Mouse (Mus musculus) stomach, postnatal 0 days (tissue): Measurements from ENCODE around the gene Trim43b. TPM values are rescaled to one million over a fixed set of nuclear protein-coding genes. Genes with fewer than 3 reads are reported as not detected.
"Not testable (repeated sequence)": the region's sequence is repeated elsewhere in the genome, so short reads cannot be mapped to it uniquely, and the experiment has no call there.

ENCODE experiments used
- ATAC-seq: fragments of 200-750 bp; cut with Nextera tagmentation; 2 replicates; pipeline ENCODE4 v1.8.0; 2017; ENCODE audit not compliant: low FRiP score, low TSS enrichment
- DNase-seq: peaks from one replicate; pipeline ENCODE4 v3.0.0-alpha.2; 2016; ENCODE audit warnings: low spot score
- H3K27ac ChIP-seq: fragments of 300-500 bp; sonication (generic); replicated peaks from 2 replicates; pipeline ENCODE4 v1.5.1; 2014; ENCODE audit warnings: mild to moderate bottlenecking, control low read depth
- H3K27me3 ChIP-seq: fragments of 300-500 bp; sonication (generic); 2 replicates; pipeline ENCODE4 v1.6.1; 2014; ENCODE audit warnings: low read length; ENCODE audit not compliant: control insufficient read depth, insufficient read depth
- H3K36me3 ChIP-seq: fragments of 300-500 bp; sonication (generic); 2 replicates; pipeline ENCODE4 v1.6.1; 2014; ENCODE audit warnings: low read length, mixed read lengths; ENCODE audit not compliant: control insufficient read depth, insufficient read depth
- H3K4me1 ChIP-seq: fragments of 300-500 bp; sonication (generic); replicated peaks from 2 replicates; pipeline ENCODE4 v1.6.1; 2014; ENCODE audit warnings: antibody characterized with exemption; ENCODE audit not compliant: control insufficient read depth, insufficient read depth
- H3K4me2 ChIP-seq: fragments of 300-500 bp; sonication (generic); replicated peaks from 2 replicates; pipeline ENCODE4 v1.6.1; 2014; ENCODE audit warnings: low read depth, mild to moderate bottlenecking, control low read depth, moderate library complexity
- H3K4me3 ChIP-seq: fragments of 300-500 bp; sonication (generic); 2 replicates; pipeline ENCODE4 v1.5.1; 2014; ENCODE audit warnings: low read depth, low read length, control low read depth
- H3K9ac ChIP-seq: fragments of 300-500 bp; sonication (generic); 2 replicates; pipeline ENCODE4 v1.6.1; 2014; ENCODE audit warnings: mild to moderate bottlenecking, low read length, control low read depth, mixed read lengths
- H3K9me3 ChIP-seq: fragments of 300-500 bp; sonication (generic); 2 replicates; pipeline ENCODE4 v1.6.1; 2016; ENCODE audit warnings: low read length; ENCODE audit not compliant: control insufficient read depth
- WGBS: fragments of 180-500 bp; shearing (Covaris S2); extraction: QIAGEN DNeasy Blood & Tissue Kit; methylation state at CpG from one replicate; pipeline ENCODE4 v1.1.7; 2014; 5-methylcytosine and 5-hydroxymethylcytosine counted together
- polyA plus RNA-seq: library from polyadenylated mRNA; unstranded; fragments of >200 nt; fragmentation: Nextera tagmentation; extraction: Ambion mirVana; gene quantifications from 2 replicates; pipeline ENCODE4 v1.2.1, GENCODE M21; 2015

Trim43b gene
- polyA plus RNA-seq = not detected in 2 replicates

DNA sequence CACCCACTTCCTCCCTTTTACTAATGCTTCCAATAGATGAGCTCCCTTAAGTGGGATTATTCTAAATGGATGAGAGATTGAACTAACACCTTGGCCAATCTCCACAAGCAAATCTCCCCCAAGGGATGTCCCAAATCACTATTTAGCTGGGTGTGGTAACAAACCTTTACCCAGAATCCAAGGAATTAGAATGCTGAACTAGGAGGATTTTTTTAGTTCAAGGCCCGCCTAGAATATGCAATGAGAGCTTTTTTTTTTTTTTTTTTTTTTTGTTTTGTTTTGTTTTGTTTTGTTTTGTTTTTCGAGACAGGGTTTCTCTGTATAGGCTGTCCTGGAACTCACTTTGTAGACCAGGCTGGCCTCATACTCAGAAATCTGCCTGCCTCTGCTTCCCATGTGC lies at the start of gene Trim43b:
Gene Trim43b, minus strand, starts transcription at position 101 of the 400 bp plus-strand sequence.
- not testable (repeated sequence) for H3K9ac ChIP-seq, H3K4me3 ChIP-seq, H3K9me3 ChIP-seq, H3K27me3 ChIP-seq, H3K36me3 ChIP-seq, DNase-seq, H3K4me1 ChIP-seq, H3K4me2 ChIP-seq, H3K27ac ChIP-seq, ATAC-seq
- WGBS = 72% methylated on average over 1 of the region's 2 CpGs

GRCm38 (mm10) chr9:89104576-89104975 lies 11.9 kb upstream of the Trim43b start:
- not testable (repeated sequence) for ATAC-seq, H3K36me3 ChIP-seq, H3K9ac ChIP-seq, H3K4me2 ChIP-seq, H3K9me3 ChIP-seq, H3K27me3 ChIP-seq, H3K4me3 ChIP-seq, H3K4me1 ChIP-seq, H3K27ac ChIP-seq, DNase-seq
- 94% methylated on average over 7 of the region's 7 CpGs for WGBS

DNA sequence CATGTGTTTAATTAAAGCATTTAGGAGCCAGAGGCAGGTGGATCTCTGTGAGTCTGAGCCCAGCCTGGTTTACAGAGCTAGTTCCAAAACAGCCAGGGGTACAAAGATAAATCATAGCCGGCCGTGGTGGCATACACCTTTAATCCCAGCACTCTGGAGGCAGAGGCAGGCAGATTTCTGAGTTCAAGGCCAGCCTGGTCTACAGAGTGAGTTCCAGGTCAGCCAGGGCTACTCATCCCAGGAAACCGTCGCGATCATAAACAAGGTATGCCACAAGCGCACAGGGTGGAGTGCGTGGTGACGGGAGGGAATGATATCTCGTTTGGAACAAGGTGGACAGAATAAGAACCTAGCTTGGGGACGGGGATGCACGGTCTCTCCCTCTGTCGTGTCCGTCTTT lies 5.9 kb downstream of the Trim43b start:
- not testable (repeated sequence) for H3K9me3 ChIP-seq, H3K4me3 ChIP-seq, H3K36me3 ChIP-seq, ATAC-seq, H3K27me3 ChIP-seq, H3K4me2 ChIP-seq, DNase-seq, H3K4me1 ChIP-seq, H3K9ac ChIP-seq, H3K27ac ChIP-seq
- 87% methylated on average over 13 of the region's 13 CpGs for WGBS

- not testable (repeated sequence) for H3K9ac ChIP-seq, DNase-seq, H3K4me2 ChIP-seq, H3K27me3 ChIP-seq, H3K4me3 ChIP-seq, H3K36me3 ChIP-seq, H3K4me1 ChIP-seq, H3K9me3 ChIP-seq, H3K27ac ChIP-seq, ATAC-seq
- WGBS = 64% methylated on average over 10 of the region's 10 CpGs
Observed at GRCm38 (mm10) chr9:89079637-89080036, 13.0 kb downstream of the Trim43b start.

- H3K4me3 ChIP-seq, H3K36me3 ChIP-seq, ATAC-seq, H3K9ac ChIP-seq, DNase-seq, H3K9me3 ChIP-seq, H3K4me2 ChIP-seq, H3K4me1 ChIP-seq, H3K27ac ChIP-seq, H3K27me3 ChIP-seq: not testable (repeated sequence)
- WGBS = 85% methylated on average over 1 of the region's 5 CpGs
Observed at GRCm38 (mm10) chr9:89076508-89076907, 16.1 kb downstream of the Trim43b start.

DNA sequence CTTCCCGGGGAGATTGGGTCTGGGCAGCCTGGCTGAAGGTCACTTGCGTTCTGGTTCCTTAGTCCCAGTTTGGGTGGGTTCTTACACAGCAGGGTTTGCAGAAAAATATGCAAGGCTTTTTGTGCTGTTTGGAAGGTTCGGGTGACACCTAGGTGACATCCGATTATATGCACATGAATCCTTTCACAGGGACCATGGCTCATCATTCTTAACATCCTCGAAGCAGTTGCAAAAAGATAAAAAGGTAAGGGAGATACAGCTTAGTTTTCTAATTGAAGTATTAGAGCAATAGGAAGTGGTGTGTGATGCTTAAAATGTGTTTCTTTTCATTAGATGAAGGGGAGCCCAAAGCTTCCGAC lies 25.5 kb downstream of the Trim43b start:
- not testable (repeated sequence) for ATAC-seq, H3K9ac ChIP-seq, H3K27me3 ChIP-seq, H3K27ac ChIP-seq, H3K9me3 ChIP-seq, H3K4me2 ChIP-seq, H3K36me3 ChIP-seq, DNase-seq, H3K4me3 ChIP-seq, H3K4me1 ChIP-seq
- WGBS = 89% methylated on average over 2 of the region's 6 CpGs

GRCm38 (mm10) chr9:89066378-89067142 lies 26.1 kb downstream of the Trim43b start:
- not testable (repeated sequence) for H3K9me3 ChIP-seq, H3K4me1 ChIP-seq, H3K9ac ChIP-seq, H3K27me3 ChIP-seq, H3K27ac ChIP-seq, H3K4me2 ChIP-seq, H3K36me3 ChIP-seq, H3K4me3 ChIP-seq
- peak; percentile 30 for DNase-seq
- 70% methylated on average over 33 of the region's 44 CpGs for WGBS
- peak; percentile 97 for ATAC-seq

Other genes with a start within 250 kb of the Trim43b start
- 0.22 and 0.65 TPM in 2 replicates for gene Bcl2a1a, start 135.9 kb downstream of the Trim43b start, polyA plus RNA-seq
- gene Bcl2a1b, start 106.4 kb upstream of the Trim43b start, polyA plus RNA-seq = 2.0 and 2.3 TPM in 2 replicates
- 0.50 TPM in 1 of 2 replicates, not detected in the other for gene Gm29094, start 106.5 kb upstream of the Trim43b start, polyA plus RNA-seq
- gene Mthfs, start 117.8 kb upstream of the Trim43b start, polyA plus RNA-seq = 32.1 and 32.2 TPM in 2 replicates